Mouse (Mus musculus): ENCODE data around the gene Vmn1r231. TPM values are rescaled to one million over a fixed set of nuclear protein-coding genes. Genes with fewer than 3 reads are reported as not detected.

The Vmn1r231 gene
- polyA plus RNA-seq (2016; fragmentation: Nextera tagmentation; extraction: Ambion mirVana) = not detected in 2 replicates

GRCm38 (mm10) chr17:20904991-20905390, at the start of gene Vmn1r231:
Gene Vmn1r231, minus strand, starts transcription at chr17:20905091.
- no peaks in the 10 kb centered on the region for H3K4me1 ChIP-seq (replicated peaks)
- no peaks in the 10 kb centered on the region for H3K36me3 ChIP-seq
- no peaks in the 10 kb centered on the region for H3K27me3 ChIP-seq (ENCODE audit: insufficient read depth, poor library complexity, severe bottlenecking)
- no peak within 1 kb of the TSS for H3K4me3 ChIP-seq
- peaks cover 16% of the 10 kb centered on the region for H3K9me3 ChIP-seq
- no peak within 1 kb of the TSS for H3K27ac ChIP-seq
- WGBS = 75% methylated on average over 2 of the region's 2 CpGs
- no peak for DNase-seq (ENCODE audit: low spot score)

DNA sequence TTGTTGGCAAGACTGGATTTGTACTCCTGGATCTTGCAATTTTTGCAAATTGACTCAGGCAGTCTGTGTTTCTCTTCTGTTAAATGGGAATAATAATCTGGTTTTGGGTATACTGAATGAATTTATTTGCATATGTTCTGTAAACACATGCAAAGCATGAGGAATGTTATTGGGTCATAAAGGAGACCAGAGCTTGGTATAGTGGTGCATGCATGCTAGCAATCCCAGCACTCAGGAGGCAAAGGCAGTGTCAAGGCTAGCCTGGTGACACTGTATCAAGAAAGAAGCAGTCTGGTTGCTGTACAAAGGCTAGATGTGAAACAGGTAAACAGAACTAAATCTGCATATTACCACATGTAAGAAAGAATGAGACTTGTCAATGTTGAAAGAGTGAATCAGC, 41.7 kb upstream of the Vmn1r231 start:
- peak overlapping the region; percentile 96 for H3K27ac ChIP-seq
- peak overlapping the region; percentile 79 for H3K4me3 ChIP-seq
- no peaks in the 10 kb centered on the region for H3K27me3 ChIP-seq (ENCODE audit: insufficient read depth, poor library complexity, severe bottlenecking)
- no peak for DNase-seq (ENCODE audit: low spot score)
- H3K36me3 ChIP-seq = peaks cover 11% of the 10 kb centered on the region
- peaks cover 26% of the 10 kb centered on the region for H3K4me1 ChIP-seq (replicated peaks)
- no peaks in the 10 kb centered on the region for H3K9me3 ChIP-seq

DNA sequence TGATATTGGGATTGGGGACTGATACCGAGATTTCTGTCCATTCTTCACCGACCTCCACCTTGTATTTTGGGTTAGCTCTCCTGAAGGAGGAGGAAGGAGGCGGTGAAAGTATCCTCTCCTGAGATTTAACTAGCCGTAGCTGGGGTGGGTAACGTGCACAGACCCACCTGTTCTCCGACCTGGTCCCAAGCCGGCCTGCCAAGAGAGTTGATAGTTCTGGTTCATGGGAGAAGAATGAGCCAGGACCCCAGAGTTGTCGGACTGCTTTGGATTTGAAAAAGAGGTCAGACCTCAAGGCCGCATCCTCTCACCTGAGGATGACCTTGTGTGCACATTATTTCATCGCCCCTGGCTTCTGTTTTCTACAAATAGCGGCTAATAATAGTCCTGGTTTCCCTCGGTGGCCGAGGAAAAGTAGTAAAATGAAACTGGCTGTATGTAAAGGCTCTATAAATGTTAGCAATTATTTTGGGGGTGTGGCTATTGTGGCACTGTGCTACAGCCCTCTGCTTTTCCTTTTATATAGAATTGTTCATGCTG, 41.2 kb upstream of the Vmn1r231 start:
- H3K27ac ChIP-seq = peak overlapping the region; percentile 96
- no peaks in the 10 kb centered on the region for H3K9me3 ChIP-seq
- H3K4me3 ChIP-seq = peak overlapping the region; percentile 79
- peak; percentile 15 for DNase-seq (ENCODE audit: low spot score)
- peaks cover 6% of the 10 kb centered on the region for H3K36me3 ChIP-seq
- H3K27me3 ChIP-seq (ENCODE audit: insufficient read depth, poor library complexity, severe bottlenecking) = no peaks in the 10 kb centered on the region
- H3K4me1 ChIP-seq (replicated peaks) = peaks cover 26% of the 10 kb centered on the region
- 1% methylated on average over 13 of the region's 13 CpGs for WGBS

DNA sequence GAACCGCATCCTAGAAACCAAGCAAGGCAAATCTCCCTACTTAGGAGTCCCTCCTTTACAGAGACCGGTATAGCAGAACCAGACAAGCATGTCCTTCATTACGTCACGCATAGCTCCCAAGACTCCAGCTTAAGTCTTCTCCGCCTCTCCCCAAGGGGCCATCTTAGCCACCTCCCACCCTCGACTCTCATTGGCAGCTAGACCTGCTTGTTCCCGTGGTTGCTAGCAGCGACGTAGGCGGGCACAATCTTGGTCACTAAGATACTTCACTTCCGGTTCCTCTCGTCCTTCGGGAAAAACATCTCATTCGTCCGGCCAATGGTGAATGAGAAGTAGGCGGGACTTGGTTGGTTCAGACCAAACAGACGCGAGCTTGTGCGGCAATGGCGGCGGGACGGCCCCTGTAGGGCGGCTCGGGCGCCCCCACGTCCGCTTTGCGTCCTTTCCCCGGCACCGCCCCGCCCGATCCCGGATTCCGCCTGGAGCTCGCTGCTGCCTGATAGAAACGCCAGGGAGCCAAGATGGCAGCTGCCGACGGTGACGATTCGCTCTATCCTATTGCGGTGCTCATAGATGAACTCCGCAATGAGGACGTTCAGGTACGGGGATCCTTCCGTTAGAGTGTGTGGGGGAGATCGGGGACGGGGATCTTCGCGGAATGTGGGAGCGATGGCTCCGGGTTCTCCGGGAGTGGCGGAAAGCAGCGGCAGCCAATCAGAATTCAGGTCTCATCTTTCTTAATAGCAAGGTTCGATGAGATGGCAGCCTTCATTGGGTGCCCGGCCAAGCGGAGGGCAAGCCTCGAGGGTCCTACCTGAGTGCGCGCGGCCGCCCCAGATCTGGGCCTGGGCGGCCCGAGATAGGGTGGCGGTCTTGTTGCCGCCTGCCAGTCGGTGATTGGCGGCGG, 40.3 kb upstream of the Vmn1r231 start, which contains the start of gene Ppp2r1a:
Gene Ppp2r1a, plus strand, starts transcription at position 327 of the 907 bp plus-strand sequence.
- Histone ChIP-seq H3K27me3 (ENCODE audit: insufficient read depth, poor library complexity, severe bottlenecking) (no peaks in the 10 kb centered on the region), H3K4me3 (peak within 1 kb of the TSS; percentile 79), H3K36me3 (no peaks in the 10 kb centered on the region), H3K9me3 (no peaks in the 10 kb centered on the region), H3K4me1 (replicated peaks) (peaks cover 26% of the 10 kb centered on the region), H3K27ac (peak within 1 kb of the TSS; percentile 96)
- DNase-seq (ENCODE audit: low spot score) = peak; percentile 98
- WGBS = under 1% methylated on average over 69 of the region's 69 CpGs

DNA sequence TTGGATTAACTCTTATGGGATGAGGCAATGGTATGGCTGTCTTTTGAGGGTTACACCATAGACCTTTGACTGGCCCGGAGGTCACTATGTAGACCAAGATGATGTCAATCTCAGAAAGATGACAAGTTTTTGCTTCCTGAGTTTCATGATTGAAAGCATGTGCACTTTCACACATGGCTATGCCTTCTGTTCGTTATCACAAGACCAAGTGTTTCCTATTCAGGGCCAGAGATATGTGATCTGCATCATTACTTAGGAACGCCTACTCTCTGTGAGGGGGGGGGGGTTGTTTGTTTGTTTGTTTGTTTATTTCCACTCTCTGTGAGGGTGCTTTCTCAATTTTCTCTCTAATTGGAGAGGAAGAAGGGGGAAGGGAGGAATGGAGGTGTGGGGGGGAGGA, 39.3 kb upstream of the Vmn1r231 start:
- 56% methylated on average over 3 of the region's 3 CpGs for WGBS

DNA sequence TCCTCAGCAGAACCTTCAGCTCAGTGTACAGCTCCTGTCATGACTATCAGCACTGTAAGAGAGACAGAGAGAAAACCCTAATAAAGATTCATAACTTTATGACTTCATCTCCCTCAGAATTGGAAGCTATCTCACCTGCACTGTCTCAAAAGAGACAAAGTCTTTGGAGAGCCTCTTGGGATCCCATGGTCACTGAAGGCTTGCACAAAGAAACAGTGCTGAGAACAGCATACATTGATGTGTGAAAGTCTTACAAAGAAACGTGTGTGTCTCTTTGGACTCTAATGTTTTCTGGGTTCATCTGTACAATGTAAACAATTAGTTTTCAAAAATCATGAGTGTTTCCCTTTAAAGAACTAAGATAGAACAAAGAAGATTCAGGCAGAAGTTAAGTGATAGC, 14.7 kb upstream of the Vmn1r231 start, which contains the start of gene Vmn1r232:
Gene Vmn1r232, minus strand, starts transcription at position 101 of the 400 bp plus-strand sequence.
- WGBS = 60% methylated on average over 1 of the region's 1 CpGs
- Histone ChIP-seq H3K9me3 (0 out of 2 replicates have a peak, but pooled peaks cover 7% of the 10 kb centered on the region), H3K4me1 (replicated peaks) (no peaks in the 10 kb centered on the region), H3K4me3 (no peak within 1 kb of the TSS), H3K36me3 (no peaks in the 10 kb centered on the region), H3K27ac (no peak within 1 kb of the TSS), H3K27me3 (ENCODE audit: insufficient read depth, poor library complexity, severe bottlenecking) (no peaks in the 10 kb centered on the region)
- DNase-seq (ENCODE audit: low spot score) = no peak

More for the DNA sequence above, 39.3 kb upstream of the Vmn1r231 start:
- no peak for DNase-seq (ENCODE audit: low spot score)
- Histone ChIP-seq H3K36me3 (no peaks in the 10 kb centered on the region), H3K4me3 (peak overlapping the region; percentile 79), H3K9me3 (no peaks in the 10 kb centered on the region), H3K27ac (peak overlapping the region; percentile 96), H3K27me3 (ENCODE audit: insufficient read depth, poor library complexity, severe bottlenecking) (no peaks in the 10 kb centered on the region), H3K4me1 (replicated peaks) (peaks cover 26% of the 10 kb centered on the region)

DNA sequence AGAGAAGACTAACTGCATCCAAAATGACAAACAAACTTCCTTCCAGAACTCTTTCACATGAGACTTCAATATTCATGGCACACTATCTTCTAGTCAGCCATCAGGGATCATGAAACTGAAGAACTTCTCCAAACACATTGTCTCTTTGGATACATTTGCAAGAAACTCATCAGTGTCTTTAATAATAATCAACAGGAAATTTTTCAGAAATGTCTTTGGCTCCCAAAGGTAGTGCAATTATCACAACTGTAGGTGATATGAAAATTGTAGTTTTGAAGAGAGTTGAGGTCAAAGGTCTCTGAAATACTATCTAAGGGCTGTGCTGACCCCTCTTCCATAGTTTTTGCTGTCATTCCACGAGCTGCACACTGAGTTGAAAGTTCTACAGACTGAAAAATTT, 64.7 kb downstream of the Vmn1r231 start, which contains the start of gene Vmn1r230:
Gene Vmn1r230, plus strand, starts transcription at position 301 of the 400 bp plus-strand sequence.
- no peak within 1 kb of the TSS for H3K4me3 ChIP-seq
- no peak within 1 kb of the TSS for H3K27ac ChIP-seq
- H3K27me3 ChIP-seq (ENCODE audit: insufficient read depth, poor library complexity, severe bottlenecking) = no peaks in the 10 kb centered on the region
- no peak for DNase-seq (ENCODE audit: low spot score)
- no peaks in the 10 kb centered on the region for H3K36me3 ChIP-seq
- H3K9me3 ChIP-seq = peaks cover 6% of the 10 kb centered on the region; the same call in 1 of the 2 replicates
- H3K4me1 ChIP-seq (replicated peaks) = no peaks in the 10 kb centered on the region
- 16% methylated on average over 1 of the region's 1 CpGs for WGBS

Other genes starting within 250 kb of the Vmn1r231 start
- gene Vmn1r226, start 222.2 kb downstream of the Vmn1r231 start, polyA plus RNA-seq (2016; fragmentation: Nextera tagmentation; extraction: Ambion mirVana) = not detected in 2 replicates
- gene Vmn1r227, start 175.2 kb downstream of the Vmn1r231 start, polyA plus RNA-seq (2016; fragmentation: Nextera tagmentation; extraction: Ambion mirVana) = not detected in 2 replicates
- not detected in 2 replicates for gene Vmn1r228, start 118.9 kb downstream of the Vmn1r231 start, polyA plus RNA-seq (2016; fragmentation: Nextera tagmentation; extraction: Ambion mirVana)
- not detected in 2 replicates for gene Vmn1r229, start 93.5 kb downstream of the Vmn1r231 start, polyA plus RNA-seq (2016; fragmentation: Nextera tagmentation; extraction: Ambion mirVana)
- not detected in 2 replicates for gene Vmn1r230, start 64.6 kb downstream of the Vmn1r231 start, polyA plus RNA-seq (2016; fragmentation: Nextera tagmentation; extraction: Ambion mirVana)
- not detected in 2 replicates for gene Vmn1r232, start 14.6 kb upstream of the Vmn1r231 start, polyA plus RNA-seq (2016; fragmentation: Nextera tagmentation; extraction: Ambion mirVana)
- gene Ppp2r1a, start 40.2 kb upstream of the Vmn1r231 start, polyA plus RNA-seq (2016; fragmentation: Nextera tagmentation; extraction: Ambion mirVana) = 507 and 597 TPM in 2 replicates
- not detected in 2 replicates for gene Vmn1r233, start 91.4 kb upstream of the Vmn1r231 start, polyA plus RNA-seq (2016; fragmentation: Nextera tagmentation; extraction: Ambion mirVana)
- gene Zfp160, start 103.8 kb upstream of the Vmn1r231 start, polyA plus RNA-seq (2016; fragmentation: Nextera tagmentation; extraction: Ambion mirVana) = 12.0 and 16.3 TPM in 2 replicates